Mouse (Mus musculus) layer of hippocampus, postnatal 14 days (tissue): ENCODE results near the gene Cacna1s. TPM values are rescaled to one million over a fixed set of nuclear protein-coding genes. Genes with fewer than 3 reads are reported as not detected.

Experiments used
- DNase-seq, 2 experiments: peaks; one replicate each; pipeline ENCODE4 v3.0.0; 2021 to 2022; ENCODE audit warnings: low spot score in 2 of 2, mixed read lengths in 1 of 2
- total RNA-seq, 2 experiments: library from RNA; stranded (reverse); gene quantifications; 2 replicates each; pipeline ENCODE4 v1.2.3; 2021

Gene Cacna1s
- total RNA-seq, 2 experiments from 2014 or later: 0.97 to 2.1 TPM

DNA sequence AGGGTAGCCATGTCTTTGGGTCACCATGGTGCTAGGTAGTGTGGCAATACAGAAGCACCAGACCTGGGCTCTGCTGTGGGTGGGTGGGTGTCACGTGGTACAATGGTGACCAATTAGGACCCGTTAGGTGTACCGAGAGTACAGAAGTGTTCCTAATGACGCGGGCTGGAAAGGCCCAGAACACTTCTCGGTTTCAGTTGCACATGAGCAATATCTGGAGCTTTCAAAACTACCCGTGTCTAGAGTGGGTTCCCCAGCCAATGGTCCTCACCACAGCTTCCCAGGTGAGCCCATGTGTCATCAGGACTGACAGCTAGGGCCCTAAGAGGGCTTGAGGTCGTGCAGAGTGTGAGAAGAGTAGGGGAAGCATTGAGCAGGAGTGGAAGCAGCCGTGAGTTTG lies 64.5 kb downstream of the Cacna1s start:
- no peak for DNase-seq

DNA sequence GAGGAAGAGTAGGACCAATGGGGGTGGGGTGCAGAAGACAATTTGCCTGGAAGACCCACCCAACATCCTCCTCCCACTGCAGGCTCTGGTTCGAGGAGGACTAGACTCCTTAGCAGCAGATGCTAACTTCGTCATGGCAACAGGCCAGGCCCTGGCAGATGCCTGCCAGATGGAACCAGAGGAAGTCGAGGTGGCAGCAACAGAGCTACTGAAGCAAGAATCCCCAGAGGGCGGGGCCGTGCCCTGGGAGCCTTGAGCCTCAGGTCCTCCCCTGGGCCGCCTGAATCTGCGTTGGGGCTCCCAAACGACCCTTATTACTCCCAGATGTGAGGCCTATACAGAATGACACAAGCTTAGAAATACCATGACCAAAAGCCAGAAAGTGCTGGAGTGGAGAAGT lies 66.3 kb downstream of the Cacna1s start:
- no peak for DNase-seq

DNA sequence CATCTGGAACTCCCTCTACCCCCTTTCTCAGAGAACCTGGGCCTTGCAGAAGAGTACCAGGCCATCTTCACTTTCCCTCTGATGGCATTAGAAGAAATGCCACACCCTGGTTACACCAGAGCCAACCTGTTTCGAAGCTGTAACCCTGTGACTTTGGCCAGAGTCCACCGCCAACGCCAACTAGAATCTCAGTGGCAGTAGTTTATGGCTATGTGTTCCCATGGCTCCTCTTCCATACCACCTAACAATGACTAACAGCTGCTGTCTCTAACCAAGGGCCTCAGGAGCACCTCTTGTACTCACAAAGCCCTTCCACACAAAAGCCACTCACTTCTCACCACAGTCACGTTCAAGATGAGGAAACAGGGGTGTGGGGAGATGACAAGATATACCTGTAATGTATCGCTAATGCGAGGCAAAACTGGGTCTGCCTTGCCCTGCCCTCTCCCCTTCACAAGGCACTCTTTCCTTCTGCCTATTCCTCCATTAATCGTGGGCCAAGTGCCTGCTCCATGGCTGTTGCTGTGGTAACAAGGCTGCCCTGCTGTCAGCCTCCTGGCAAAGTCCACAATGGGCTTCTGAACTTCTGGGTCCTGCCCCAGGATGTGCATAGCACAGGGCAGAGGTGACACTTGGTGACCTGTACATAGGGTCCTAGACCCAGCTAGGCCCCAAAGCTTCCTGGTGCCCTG lies 67.2 kb downstream of the Cacna1s start:
- no peak for DNase-seq

DNA sequence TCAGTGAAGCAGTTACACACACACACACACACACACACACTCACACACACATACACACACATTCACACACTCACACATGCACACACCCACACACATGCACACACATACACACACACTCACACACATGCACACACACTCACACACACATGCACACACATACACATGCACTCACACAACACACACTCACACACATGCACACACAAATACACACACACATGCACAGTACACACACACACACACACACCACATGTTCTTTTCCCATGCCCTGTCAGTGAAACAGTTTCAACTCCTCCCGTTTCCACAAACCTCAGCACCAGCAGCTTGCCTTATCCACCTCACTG lies 67.7 kb downstream of the Cacna1s start:
- DNase-seq: no peak

DNA sequence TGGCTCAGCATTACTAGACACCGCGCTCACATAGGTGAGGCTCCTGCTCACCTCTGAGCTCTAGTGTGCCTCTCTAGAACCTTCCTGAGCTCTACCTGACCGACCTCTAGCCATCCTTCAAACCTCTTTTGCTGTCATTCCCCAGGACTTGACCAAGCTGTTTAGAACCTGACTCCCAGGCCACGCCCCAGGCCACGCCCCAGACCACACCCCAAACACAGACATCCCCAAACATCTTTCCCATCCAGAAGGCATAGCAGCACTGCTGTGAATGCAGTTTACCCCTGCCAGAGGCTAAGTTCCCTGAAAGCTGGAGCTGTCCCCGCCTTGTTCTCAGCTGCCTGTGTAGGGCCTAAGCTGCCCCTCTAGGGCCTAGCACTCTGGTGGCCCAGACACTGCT lies 68.2 kb downstream of the Cacna1s start:
- no peak for DNase-seq

DNA sequence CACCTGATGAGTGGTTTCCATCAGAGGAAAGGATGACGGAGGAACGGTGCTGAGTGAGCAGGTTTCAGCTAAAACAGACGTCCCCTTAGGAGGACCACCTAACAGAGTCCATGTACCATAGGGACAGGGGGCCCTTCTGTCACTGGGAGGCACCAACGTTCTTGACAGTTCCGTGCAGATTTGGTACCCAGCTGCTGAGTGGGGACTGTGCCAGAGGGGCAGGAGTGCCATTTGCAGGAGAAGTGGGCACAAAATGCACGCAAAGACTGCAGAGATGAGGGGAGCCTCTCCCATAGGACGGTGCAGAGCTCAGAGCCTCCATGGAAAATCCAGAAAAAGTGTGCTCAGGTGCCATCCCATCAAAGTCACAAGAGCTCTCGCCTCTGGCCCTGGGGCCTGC lies 69.5 kb downstream of the Cacna1s start:
- no peak for DNase-seq

DNA sequence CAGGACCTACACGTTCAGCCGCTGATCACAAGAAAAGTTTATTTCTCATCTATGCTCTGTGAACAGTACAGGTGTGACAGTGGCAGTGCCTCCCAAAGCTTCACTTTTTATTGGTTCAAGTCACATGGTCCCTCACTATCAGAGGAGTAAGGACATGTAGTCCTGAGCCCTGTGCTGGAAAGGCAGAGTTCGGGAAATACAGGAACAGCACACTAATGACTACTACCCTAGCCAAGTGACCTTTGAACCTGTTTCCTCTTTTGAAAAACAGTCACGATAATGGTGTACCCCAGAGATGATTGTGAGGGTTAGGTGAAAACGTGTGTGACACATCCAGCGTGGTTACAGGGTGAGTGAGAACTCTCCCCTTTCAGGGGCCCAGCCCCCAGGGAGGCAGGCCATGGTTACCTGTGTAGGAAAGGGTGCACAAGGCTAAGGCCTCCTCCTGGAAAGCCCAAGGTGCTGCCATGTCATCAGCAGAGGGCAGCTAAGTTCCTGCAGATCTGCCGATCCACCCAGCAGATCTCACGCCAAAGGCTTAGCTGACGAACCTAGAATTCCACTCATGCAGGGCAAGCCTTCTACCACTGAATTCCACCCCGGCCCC lies 73.7 kb downstream of the Cacna1s start:
- DNase-seq: no peak

DNA sequence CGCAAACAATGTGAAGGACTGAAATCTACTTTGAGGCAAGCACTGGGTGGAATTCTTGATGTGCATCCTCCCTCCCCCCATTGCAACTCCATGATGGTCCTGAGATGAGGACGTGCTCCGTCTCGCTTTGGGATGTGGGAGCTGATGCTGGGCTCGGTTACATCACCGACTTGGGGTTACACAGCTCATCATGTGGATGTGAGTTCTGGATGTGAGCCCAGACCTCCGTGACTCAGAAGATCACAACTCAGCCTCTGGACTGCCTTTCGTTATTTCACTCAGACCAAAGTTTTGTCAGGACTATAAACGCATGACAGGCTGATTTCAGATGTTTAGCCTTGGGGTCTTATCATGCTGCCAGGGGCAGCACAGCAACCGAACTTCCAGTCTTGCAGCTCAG lies 74.3 kb downstream of the Cacna1s start:
- no peak for DNase-seq

DNA sequence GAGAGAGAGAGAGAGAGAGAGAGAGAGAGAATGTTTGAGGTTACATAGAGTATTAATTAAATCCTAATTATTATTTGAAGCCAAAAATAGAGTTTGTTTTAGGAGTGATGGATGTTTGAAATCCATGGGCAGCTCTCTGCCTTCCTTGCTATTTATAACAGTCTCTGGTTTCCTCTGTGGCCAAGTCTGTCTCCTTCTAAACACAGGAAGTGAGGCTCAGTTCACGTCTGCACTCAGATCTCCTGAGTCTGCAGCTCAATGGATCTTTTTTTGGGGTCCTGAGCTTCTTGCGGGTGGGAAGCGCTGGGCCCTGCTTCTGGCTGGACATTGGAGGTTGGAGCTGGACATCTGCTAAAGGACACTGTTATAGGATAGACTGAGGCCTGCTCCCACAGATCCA lies 75.3 kb downstream of the Cacna1s start:
- DNase-seq: no peak

DNA sequence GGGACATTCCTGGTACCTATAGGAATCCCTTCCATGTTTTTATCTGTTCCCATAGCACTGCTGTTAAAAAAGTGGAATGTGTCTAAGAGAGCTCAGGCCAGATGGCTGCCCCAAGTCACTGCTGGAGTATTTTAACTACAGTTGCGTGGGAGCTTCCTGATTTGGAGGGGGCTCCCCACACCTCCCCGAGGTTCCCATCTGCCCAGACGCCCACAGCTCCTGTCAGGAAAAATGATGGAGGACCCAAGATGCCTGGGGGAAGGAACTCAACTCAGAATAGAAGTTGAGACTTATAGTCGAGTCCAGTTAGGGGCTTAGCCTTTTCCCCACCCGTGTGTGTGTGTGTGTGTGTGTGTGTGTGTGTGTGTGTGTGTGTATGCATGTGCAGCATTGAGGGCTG lies 75.9 kb downstream of the Cacna1s start:
- peak in 1 of 2 experiments; percentile 80 for DNase-seq

DNA sequence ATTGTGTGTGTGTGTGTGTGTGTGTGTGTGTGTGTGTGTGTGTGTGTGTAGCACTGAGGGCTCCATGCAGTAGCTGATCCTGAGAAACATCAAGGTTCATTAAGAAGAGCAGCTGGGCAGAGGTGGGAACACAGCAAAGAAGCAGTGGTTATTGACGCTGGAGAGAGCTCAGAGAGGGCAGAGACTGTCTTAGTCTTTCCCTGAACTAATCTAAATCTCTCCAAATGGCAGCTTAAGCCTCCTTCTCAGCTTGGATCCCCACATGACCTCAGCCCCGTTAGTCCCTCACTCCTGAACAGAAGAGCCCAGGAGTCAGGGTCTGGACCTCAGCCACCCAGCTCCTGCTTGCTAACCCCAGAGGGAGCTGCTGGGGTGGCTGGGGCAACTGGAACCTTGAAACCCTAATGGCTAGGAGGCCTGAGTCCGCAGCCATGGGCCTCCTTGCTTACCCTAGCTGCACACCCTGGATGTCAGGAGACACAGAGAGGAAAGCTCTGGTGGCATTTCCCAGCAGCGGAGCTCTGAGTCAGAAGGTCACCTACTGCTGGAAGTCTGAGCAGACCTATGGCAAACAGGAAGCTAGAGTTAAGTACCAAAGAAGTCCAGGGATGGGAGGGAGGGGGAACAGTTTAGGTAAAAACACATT lies 76.5 kb downstream of the Cacna1s start:
- no peak for DNase-seq

DNA sequence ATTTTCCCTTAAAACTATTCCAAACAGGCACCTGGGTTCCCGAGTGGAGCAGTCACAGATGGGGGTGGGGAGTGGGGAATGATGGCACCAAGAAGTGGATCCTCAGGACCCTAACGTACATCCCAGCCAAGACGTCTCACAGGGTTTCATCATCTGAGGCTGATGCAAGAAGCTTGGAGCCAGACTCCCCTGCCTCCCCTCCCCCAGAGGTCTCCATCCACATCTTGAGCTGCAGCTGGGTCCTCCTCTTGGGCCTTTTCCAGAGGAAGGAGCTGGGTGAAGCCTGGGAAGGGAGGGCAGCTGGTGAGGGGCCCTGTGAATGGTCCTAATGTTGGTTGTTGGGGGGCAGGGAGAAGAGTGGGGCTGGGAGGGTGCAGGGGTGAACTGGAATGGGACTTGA lies 77.6 kb downstream of the Cacna1s start:
- no peak for DNase-seq

DNA sequence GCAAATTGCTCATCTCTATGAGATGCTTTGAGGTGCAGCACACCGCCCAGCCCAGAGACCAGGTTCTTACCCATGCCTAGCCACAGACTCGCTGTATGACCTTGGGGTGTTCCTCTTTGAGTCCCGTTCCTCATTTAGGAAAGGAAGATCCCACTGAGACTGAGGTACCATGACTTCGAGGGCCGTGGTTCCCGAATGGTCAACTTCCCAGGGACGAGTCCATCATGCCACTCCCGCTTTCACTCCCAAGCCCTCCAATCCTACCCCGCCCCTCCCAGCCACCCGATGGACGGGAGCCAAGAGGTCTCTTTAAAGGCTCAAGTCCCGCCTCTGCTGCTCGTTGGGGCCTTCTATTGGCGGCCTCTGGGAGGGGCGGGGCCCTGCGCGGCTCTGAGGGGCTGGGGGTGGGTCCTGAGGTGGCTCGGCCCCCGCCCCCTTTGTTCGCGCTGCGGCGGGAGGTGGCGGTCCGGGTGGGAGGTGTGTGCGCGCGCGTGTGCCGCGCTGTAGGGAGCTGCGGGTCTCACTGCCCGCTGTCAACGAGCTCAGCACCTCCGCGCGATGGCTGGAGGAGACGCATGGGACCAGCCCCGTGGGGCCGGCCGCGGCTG lies 78.5 kb downstream of the Cacna1s start, which contains the start of gene Kif21b:
TSS of gene Kif21b (plus strand) at position 439 of the 608 bp plus-strand sequence.
- DNase-seq: peak; percentile 90 to 94

DNA sequence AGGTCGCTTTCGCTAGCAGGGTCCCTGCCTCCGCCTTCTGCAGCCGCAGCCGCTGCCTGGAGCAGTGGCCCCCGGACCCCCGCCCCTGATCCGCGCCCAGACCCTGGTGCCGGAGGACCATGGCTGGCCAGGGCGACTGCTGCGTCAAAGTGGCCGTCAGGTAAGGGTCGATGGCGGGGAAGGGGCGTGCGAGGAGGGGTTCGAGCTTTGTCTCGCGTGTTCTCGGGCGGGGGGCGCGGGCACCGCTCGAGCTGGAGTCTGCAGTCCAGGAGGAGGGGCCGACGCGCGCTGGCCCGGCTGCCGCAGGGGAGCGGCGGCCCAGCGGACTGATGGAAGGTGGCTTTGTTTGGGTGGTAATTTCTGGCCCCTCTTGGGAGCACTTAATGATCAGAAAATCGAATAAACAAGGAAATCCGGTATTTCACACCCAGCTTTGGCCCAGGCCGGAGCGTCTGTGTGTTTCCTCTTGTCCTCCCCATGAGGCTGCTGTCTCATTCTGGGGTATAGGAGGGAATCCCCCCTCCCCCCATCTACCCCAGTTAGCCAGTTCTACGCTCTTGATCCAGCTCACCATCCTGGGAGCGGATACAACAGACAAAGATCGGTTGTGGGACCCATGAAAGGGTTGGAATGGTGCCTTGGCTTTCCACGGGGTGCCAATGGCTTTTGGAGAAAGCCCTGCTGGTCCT lies 79.2 kb downstream of the Cacna1s start:
- peak in 1 of 2 experiments; percentile 71 for DNase-seq

DNA sequence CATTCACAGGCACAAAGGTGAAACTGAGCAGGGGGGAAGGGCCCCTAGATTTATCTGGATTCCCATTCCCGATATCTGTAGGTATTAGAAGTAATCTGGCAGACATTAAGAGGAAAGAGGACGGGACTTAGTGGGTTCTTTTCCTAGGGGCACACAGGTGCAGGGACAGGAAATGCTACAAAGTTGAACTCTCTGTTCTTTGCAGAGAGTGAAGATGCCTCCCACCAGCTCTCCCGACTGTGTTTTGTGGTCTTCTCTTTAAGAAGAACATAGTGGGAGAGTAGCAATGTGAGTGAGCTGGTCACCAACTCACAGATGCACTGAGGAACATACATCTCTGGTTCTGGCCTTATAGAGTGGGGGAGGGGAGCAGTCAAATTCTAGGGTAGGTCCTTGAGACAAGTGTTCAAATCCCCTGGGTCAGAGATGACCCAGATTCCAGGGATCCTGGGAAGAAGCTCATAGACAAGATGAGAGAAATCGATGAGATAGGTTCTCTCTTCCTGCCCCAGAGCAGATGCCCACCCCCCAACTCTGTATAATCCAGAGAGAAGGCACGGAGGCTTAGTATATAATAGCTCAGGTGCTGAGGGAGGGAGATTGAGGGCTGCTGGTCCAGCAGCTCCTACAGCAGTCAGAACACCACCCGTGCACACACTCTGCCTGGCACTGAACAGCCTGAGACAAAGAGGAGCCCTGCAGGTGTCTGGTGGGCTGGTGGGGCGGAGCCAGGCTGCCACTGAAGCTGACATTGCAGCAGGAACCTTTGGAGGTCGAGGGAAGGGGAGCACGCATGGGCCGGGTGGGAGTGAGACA lies 80.0 kb downstream of the Cacna1s start:
- DNase-seq: no peak

DNA sequence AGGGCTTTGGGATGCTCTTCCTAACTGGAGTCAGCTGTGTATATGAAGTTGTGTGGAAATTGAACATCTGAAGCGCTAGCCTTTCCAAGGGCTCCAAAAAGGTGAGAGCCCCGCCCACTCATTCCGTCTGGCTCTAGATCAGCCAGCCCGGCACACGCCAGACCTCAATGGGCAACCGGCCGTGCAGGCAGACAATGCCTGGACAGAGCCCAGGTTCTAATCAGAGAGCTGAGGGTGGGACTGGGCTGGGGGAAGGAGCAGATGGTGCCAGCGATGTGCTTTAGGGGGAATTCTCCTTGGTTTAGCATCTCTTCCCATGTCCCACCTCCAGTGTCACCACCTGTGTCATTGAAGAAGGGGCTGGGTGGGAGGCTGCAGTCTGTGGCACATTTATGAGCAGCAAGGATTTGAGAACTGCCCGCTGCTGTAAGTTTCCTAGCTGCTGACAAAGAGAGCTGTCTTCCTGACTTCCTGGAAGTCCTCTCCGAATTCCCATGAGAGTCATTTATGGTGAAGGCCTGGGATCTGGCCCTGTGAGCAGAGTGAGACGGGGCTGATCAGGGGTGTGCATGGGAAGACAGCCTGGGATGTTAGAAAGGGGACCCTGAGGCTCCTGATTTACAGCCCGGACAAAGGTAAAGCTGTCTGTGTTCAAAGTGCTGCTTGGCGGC lies 81.2 kb downstream of the Cacna1s start:
- no peak for DNase-seq

DNA sequence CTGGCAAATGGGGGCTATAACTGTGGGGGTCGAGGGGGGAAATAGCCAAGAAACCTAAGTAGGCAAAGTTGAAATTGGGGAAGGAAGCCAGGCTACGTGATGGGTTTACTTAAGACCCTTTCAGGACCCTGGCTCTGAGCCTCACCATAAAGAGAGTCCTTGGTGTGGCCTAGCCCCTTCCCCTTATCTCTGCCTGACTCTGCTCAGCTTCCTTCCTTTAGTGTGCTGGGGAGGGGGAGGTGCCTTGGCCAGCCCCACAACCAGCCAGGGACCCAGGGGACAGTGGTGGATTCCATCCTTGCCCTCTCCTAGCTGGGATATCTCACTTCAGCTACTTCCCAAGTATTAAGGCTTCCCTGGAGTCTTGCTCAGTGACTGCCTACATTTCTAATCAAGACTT lies 82.0 kb downstream of the Cacna1s start:
- DNase-seq: no peak

DNA sequence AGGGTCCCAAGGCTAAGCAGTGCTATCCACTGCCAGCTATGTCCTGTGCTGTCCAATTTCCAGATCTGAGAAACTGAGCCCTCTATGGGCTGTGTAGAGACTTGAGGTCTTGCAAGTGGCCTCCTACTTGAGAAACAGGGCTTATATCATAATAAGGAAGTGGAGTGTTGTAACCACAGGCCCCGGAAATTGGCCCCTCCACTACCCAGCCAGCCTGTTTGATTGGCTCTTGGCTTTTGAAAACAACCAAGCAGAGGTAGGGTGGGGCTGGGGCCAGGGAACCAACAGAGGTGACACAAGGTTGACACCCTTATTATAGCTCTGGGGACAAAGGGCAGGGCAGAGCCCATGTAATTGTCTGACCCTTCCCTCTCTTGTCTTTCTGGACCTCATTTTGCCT lies 82.5 kb downstream of the Cacna1s start:
- no peak for DNase-seq

DNA sequence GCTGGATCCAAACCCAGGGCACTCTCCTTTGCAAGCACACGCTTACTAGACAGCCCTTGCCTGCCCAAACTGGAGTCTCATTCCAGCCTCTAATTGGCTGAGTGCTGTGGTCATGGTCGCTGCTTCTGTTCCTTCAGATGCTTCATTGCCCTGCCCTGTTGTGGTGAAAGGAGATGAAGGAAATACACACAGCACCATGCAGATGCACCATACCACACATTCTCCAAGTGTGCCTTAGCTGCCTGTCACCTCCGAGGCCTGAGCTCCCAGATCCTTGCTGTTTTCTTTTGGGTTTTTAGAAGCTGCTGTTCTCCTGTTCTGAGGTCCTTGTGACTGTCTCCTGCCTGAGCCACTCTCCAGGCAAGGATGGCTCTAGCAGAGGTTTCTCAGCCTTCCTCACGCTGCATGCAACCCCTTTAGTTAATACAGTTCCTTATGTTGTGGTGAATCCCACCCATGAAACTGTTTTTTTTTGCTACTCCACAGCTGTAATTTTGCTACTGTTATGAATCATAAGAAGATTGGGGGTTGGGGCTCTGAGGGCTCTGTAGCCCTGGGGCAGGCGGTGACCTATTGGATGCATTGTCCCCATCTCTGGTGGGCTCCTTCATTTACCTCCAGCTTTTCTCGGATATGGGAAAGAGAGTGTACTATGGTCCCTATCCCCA lies 83.4 kb downstream of the Cacna1s start:
- DNase-seq: no peak

DNA sequence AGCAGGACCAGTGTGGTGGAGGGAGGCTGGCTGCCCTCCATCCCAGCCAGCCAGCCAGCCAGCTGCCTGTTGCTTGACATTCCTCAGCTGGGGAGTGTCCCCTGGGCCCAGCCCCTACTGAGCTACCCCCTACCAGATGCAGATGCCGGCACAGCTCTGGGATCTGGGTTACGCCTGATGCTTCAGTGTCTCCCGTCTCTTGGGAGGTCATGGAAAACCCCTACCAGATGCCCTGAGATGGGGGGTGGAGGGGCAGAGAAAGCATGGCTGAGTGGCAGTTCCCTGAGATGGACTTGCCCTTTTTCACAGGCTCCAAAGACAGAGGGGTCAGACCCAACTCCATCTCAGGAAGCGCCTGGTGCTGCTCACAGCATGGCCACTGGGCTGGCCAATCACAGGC lies 84.0 kb downstream of the Cacna1s start:
- DNase-seq: no peak
